Comparison of ENCODE assay signal across 20 mouse cellular contexts in the genomic region with DNA sequence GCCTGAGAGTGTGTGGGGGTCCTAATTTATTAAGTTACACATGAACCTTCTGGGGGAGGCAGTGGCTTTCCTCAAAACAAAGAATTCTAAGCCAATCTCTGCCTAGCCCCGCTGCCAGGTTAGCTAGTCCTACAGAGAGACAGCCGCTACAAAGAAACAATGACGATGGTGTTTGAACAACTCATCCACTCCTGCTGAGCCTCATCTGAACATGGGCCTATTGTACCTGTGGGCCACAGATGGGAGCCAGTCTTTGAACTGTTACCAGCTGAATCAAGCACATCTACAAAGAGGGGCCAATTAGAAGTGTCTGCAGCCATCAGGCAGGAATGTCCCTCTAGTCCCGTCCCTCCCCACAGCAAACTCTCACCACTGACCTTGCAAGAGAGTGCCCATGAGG. TPM values are rescaled to one million over a fixed set of nuclear protein-coding genes. Genes with fewer than 3 reads are reported as not detected.
DNase-seq lines count a peak whose midpoint lies in the region; ATAC-seq and TF ChIP-seq lines count a peak whose summit lies in the region.
"Had no signal": no experiment of that assay in that cellular context is flagged by ENCODE, and none has a peak within 500 bp of the region (broad histone marks: within the 10 kb centered on the region; RNA-seq: fewer than 3 reads in every experiment).

No protein-coding gene starts in this region.

- H3K4me3 ChIP-seq in forebrain, embryonic 12.5 days (replicated peaks), result no peak overlapping the region
- no peak overlapping the region for H3K4me3 ChIP-seq in forebrain, embryonic 11.5 days (ENCODE audit: low read depth, low read length)
- H3K4me3 ChIP-seq in hindbrain, embryonic 14.5 days (replicated peaks; ENCODE audit: low read length), result no peak overlapping the region
- H3K4me3 ChIP-seq in hindbrain, postnatal 0 days (ENCODE audit: low read length), result no peak overlapping the region
- H3K4me3 ChIP-seq: embryonic facial prominence, embryonic 15.5 days; left cerebral cortex, adult 2 months; limb, embryonic 10.5 days; megakaryocyte, embryonic 14.5 days; neural tube, embryonic 13.5 days had no signal

- no peak for TF ChIP-seq CTCF in hindbrain, postnatal 0 days (IDR thresholded peaks at IDR 0.05; ENCODE audit: low read depth)

- H3K9ac ChIP-seq in forebrain, embryonic 12.5 days, result no peak overlapping the region
- no peak overlapping the region for H3K9ac ChIP-seq in forebrain, embryonic 11.5 days (ENCODE audit: low read length)
- H3K9ac ChIP-seq in hindbrain, embryonic 14.5 days, result no peak overlapping the region
- no peak overlapping the region for H3K9ac ChIP-seq in hindbrain, postnatal 0 days (replicated peaks; ENCODE audit: low read length)
- H3K9ac ChIP-seq: embryonic facial prominence, embryonic 15.5 days; liver, postnatal 0 days; neural tube, embryonic 13.5 days had no signal

- no peaks in the 10 kb centered on the region for H3K9me3 ChIP-seq in forebrain, embryonic 12.5 days
- H3K9me3 ChIP-seq in forebrain, embryonic 11.5 days (ENCODE audit: control insufficient read depth, low read length), result no peaks in the 10 kb centered on the region
- no peaks in the 10 kb centered on the region for H3K9me3 ChIP-seq in hindbrain, embryonic 14.5 days (ENCODE audit: control insufficient read depth, low read length)
- no peaks in the 10 kb centered on the region for H3K9me3 ChIP-seq in hindbrain, postnatal 0 days (ENCODE audit: low read length)
- H3K9me3 ChIP-seq: embryonic facial prominence, embryonic 15.5 days; limb, embryonic 10.5 days; megakaryocyte, embryonic 14.5 days; neural tube, embryonic 13.5 days had no signal

- peaks cover 18% of the 10 kb centered on the region for H3K4me1 ChIP-seq in forebrain, embryonic 12.5 days
- peaks cover 2% of the 10 kb centered on the region; the same call in 1 of the 2 replicates for H3K4me1 ChIP-seq in forebrain, embryonic 11.5 days (replicated peaks; ENCODE audit: control insufficient read depth, insufficient read depth, low read length)
- peaks cover 17% of the 10 kb centered on the region for H3K4me1 ChIP-seq in hindbrain, embryonic 14.5 days (replicated peaks; ENCODE audit: control insufficient read depth, insufficient read depth, low read length)
- H3K4me1 ChIP-seq in hindbrain, postnatal 0 days (ENCODE audit: insufficient read depth, low read length), result peaks cover 12% of the 10 kb centered on the region
- H3K4me1 ChIP-seq: megakaryocyte, embryonic 14.5 days had no signal

- H3K4me2 ChIP-seq in forebrain, embryonic 12.5 days, result no peak overlapping the region
- no peak overlapping the region for H3K4me2 ChIP-seq in forebrain, embryonic 11.5 days (ENCODE audit: low read depth, low read length, severe bottlenecking)
- H3K4me2 ChIP-seq in hindbrain, embryonic 14.5 days (replicated peaks), result no peak overlapping the region
- H3K4me2 ChIP-seq in hindbrain, postnatal 0 days (ENCODE audit: low read depth, low read length), result no peak overlapping the region
- H3K4me2 ChIP-seq: embryonic facial prominence, embryonic 15.5 days; neural tube, embryonic 13.5 days had no signal

- no peaks in the 10 kb centered on the region for H3K27me3 ChIP-seq in forebrain, embryonic 12.5 days
- no peaks in the 10 kb centered on the region for H3K27me3 ChIP-seq in forebrain, embryonic 11.5 days (ENCODE audit: control insufficient read depth, insufficient read depth, low read length)
- no peaks in the 10 kb centered on the region for H3K27me3 ChIP-seq in hindbrain, embryonic 14.5 days (ENCODE audit: control insufficient read depth, insufficient read depth, low read length)
- H3K27me3 ChIP-seq in hindbrain, postnatal 0 days (ENCODE audit: insufficient read depth, low read length), result no peaks in the 10 kb centered on the region
- H3K27me3 ChIP-seq: CH12.LX; embryonic facial prominence, embryonic 15.5 days; neural tube, embryonic 13.5 days had no signal

- no peak; the same call in 1 of the 2 replicates for ATAC-seq in forebrain, embryonic 12.5 days (ENCODE audit: low FRiP score)
- ATAC-seq in forebrain, embryonic 11.5 days (replicated peaks; ENCODE audit: low FRiP score), result no peak
- ATAC-seq in hindbrain, embryonic 14.5 days (ENCODE audit: low FRiP score), result no peak
- ATAC-seq in hindbrain, postnatal 0 days, result no peak
- ATAC-seq: inflammation-experienced regulatory T-cells, adult 6 months; liver, postnatal 0 days had no signal

- H3K27ac ChIP-seq in forebrain, embryonic 12.5 days, result 0 out of 2 replicates have a peak overlapping the region, but pooled peaks have one; percentile 5
- no peak overlapping the region for H3K27ac ChIP-seq in forebrain, embryonic 11.5 days (ENCODE audit: low read depth, low read length)
- H3K27ac ChIP-seq in hindbrain, embryonic 14.5 days, result 0 out of 2 replicates have a peak overlapping the region, but pooled peaks have one; percentile 2
- H3K27ac ChIP-seq in hindbrain, postnatal 0 days, result no peak overlapping the region
- H3K27ac ChIP-seq: embryonic facial prominence, embryonic 15.5 days; left cerebral cortex, adult 2 months; limb, embryonic 10.5 days; neural tube, embryonic 13.5 days had no signal

- WGBS in forebrain, embryonic 12.5 days, result 9% methylated on average over 4 of the region's 4 CpGs
- 16% methylated on average over 4 of the region's 4 CpGs for WGBS in forebrain, embryonic 11.5 days
- WGBS in hindbrain, embryonic 14.5 days, result 17% methylated on average over 4 of the region's 4 CpGs
- 24% methylated on average over 4 of the region's 4 CpGs for WGBS in hindbrain, postnatal 0 days

- no peaks in the 10 kb centered on the region for H3K36me3 ChIP-seq in forebrain, embryonic 12.5 days (replicated peaks)
- H3K36me3 ChIP-seq in forebrain, embryonic 11.5 days (ENCODE audit: control insufficient read depth, insufficient read depth, low read length), result no peaks in the 10 kb centered on the region
- no peaks in the 10 kb centered on the region for H3K36me3 ChIP-seq in hindbrain, embryonic 14.5 days (replicated peaks; ENCODE audit: control insufficient read depth, insufficient read depth)
- H3K36me3 ChIP-seq in hindbrain, postnatal 0 days (ENCODE audit: insufficient read depth, low read length), result no peaks in the 10 kb centered on the region
- H3K36me3 ChIP-seq: embryonic facial prominence, embryonic 15.5 days; limb, embryonic 10.5 days; neural tube, embryonic 13.5 days had no signal

- DNase-seq in forebrain, embryonic 11.5 days (ENCODE audit: low spot score), result no peak
- no peak for DNase-seq in hindbrain, embryonic 14.5 days (ENCODE audit: low spot score)
- no peak for DNase-seq in hindbrain, postnatal 0 days (ENCODE audit: low spot score)
- DNase-seq in testis, postnatal 14 days (ENCODE audit: low spot score), result peak; percentile 46
- DNase-seq in testis, postnatal 10 days (ENCODE audit: low spot score), result no peak
- no peak for DNase-seq in MN1 (ENCODE audit: low spot score)
- DNase-seq: adrenal gland, adult 2 months; cerebellum, postnatal 14 days; kidney, adult 8-10 months; kidney, postnatal 25 days; liver, postnatal 0 days; thymus, postnatal 36 days had no signal

RNA-seq across cellular contexts. Expression of a gene that starts 45.3 kb away (rescaled TPM):
- polyA plus RNA-seq in forebrain, embryonic 12.5 days (2016; fragmentation: Nextera tagmentation; extraction: Ambion mirVana), result 53.4 and 56.5 TPM in 2 replicates
- 35.1 and 35.3 TPM in 2 replicates for polyA plus RNA-seq in forebrain, embryonic 11.5 days (2014; fragmentation: Nextera tagmentation; extraction: Ambion mirVana)
- polyA plus RNA-seq in hindbrain, embryonic 14.5 days (2014; fragmentation: Nextera tagmentation; extraction: Ambion mirVana), result 113 and 123 TPM in 2 replicates
- 66.0 and 76.9 TPM in 2 replicates for total RNA-seq in hindbrain, postnatal 0 days (2014; rRNA removed)
- polyA plus RNA-seq in hindbrain, postnatal 0 days (2015; fragmentation: Nextera tagmentation; extraction: Ambion mirVana), result 67.9 and 72.1 TPM in 2 replicates

Comparison
In these comparisons a context has a peak if more than half of its experiments do, and no peak if none do; other contexts are left out.
1. H3K27ac ChIP-seq: peak in forebrain, embryonic 12.5 days (single experiment) and hindbrain, embryonic 14.5 days (single experiment); none in forebrain, embryonic 11.5 days (single experiment) and hindbrain, postnatal 0 days (single experiment).